Mouse (Mus musculus) myocyte (in vitro differentiated cells): ENCODE data around the gene Myom1. TPM values are rescaled to one million over a fixed set of nuclear protein-coding genes. Genes with fewer than 3 reads are reported as not detected.

Experiments used
- H3K27me3 ChIP-seq: one replicate; pipeline ENCODE4 v1.6.1; 2011; ENCODE audit not compliant: control insufficient read depth, insufficient read depth, insufficient read length
- H3K36me3 ChIP-seq: one replicate; pipeline ENCODE4 v1.6.1; 2011; ENCODE audit not compliant: control insufficient read depth, insufficient read depth
- H3K4me2 ChIP-seq: one replicate; pipeline ENCODE4 v1.6.1; 2011; ENCODE audit warnings: low read depth, control low read depth
- H3K4me3 ChIP-seq: one replicate; pipeline ENCODE4 v1.5.1; 2011; ENCODE audit warnings: mild to moderate bottlenecking, control low read depth, moderate library complexity
- H3K79me2 ChIP-seq: one replicate; pipeline ENCODE4 v1.6.1; 2011; ENCODE audit not compliant: control insufficient read depth, insufficient read depth
- H3ac ChIP-seq: one replicate; pipeline ENCODE4 v1.6.1; 2011; ENCODE audit not compliant: control insufficient read depth, insufficient read length
- CEBPB ChIP-seq: IDR thresholded peaks from 2 replicates; pipeline ENCODE4 v1.6.1; 2011; ENCODE audit warnings: mild to moderate bottlenecking, moderate library complexity; ENCODE audit not compliant: poor library complexity, insufficient read depth, severe bottlenecking
- E2F4 ChIP-seq: IDR thresholded peaks from one replicate; pipeline ENCODE4 v1.6.1; 2011; ENCODE audit warnings: mild to moderate bottlenecking, control low read depth, moderate library complexity; ENCODE audit not compliant: insufficient read depth
- MAX ChIP-seq: IDR thresholded peaks from one replicate; pipeline ENCODE4 v1.6.1; 2011; ENCODE audit warnings: low read depth, mild to moderate bottlenecking, control low read depth
- MYOD1 ChIP-seq, 3 experiments: IDR thresholded peaks; one replicate each; pipeline ENCODE4 v1.6.1; 2011; ENCODE audit warnings: control low read depth in 2 of 3, low read depth in 2 of 3, mild to moderate bottlenecking in 2 of 3, moderate library complexity in 1 of 3; ENCODE audit not compliant: insufficient read length in 2 of 3, control insufficient read depth in 1 of 3
- MYOG ChIP-seq, 3 experiments: IDR thresholded peaks; one replicate each; pipeline ENCODE4 v1.6.1; 2011; ENCODE audit warnings: control low read depth in 2 of 3, low read depth in 2 of 3, mild to moderate bottlenecking in 2 of 3; ENCODE audit not compliant: insufficient read length in 2 of 3, control insufficient read depth in 1 of 3, insufficient read depth in 1 of 3
- POLR2A ChIP-seq: IDR thresholded peaks from one replicate; pipeline ENCODE4 v1.6.1; 2011; ENCODE audit warnings: low read depth, mild to moderate bottlenecking, control low read depth, moderate library complexity; ENCODE audit not compliant: insufficient read length
- POLR2AphosphoS2 ChIP-seq: IDR thresholded peaks from one replicate; pipeline ENCODE4 v1.6.1; 2011; ENCODE audit warnings: low read depth, control low read depth; ENCODE audit not compliant: insufficient read length
- REST ChIP-seq: IDR thresholded peaks from one replicate; pipeline ENCODE4 v1.6.1; 2011; ENCODE audit warnings: mild to moderate bottlenecking, control low read depth, moderate library complexity; ENCODE audit not compliant: insufficient read depth, insufficient read length
- SRF ChIP-seq: IDR thresholded peaks from one replicate; pipeline ENCODE4 v1.6.1; 2011; ENCODE audit warnings: low read depth; ENCODE audit not compliant: control insufficient read depth, insufficient read length
- TCF12 ChIP-seq: IDR thresholded peaks from one replicate; pipeline ENCODE4 v1.6.1; 2011; ENCODE audit warnings: mild to moderate bottlenecking, control low read depth; ENCODE audit not compliant: poor library complexity, insufficient read depth, severe bottlenecking
- TCF3 ChIP-seq: IDR thresholded peaks from one replicate; pipeline ENCODE4 v1.6.1; 2011; ENCODE audit warnings: low read depth, control low read depth; ENCODE audit not compliant: insufficient read length
- USF1 ChIP-seq: IDR thresholded peaks from one replicate; pipeline ENCODE4 v1.6.1; 2011; ENCODE audit warnings: low read depth, mild to moderate bottlenecking, control low read depth, moderate library complexity
- polyA plus RNA-seq: library from polyadenylated mRNA; unstranded; fragments of >200 nt; fragmentation: generic; extraction: Trizol; gene quantifications from one replicate; pipeline ENCODE4 v1.2.1, GENCODE M21; 2012; ENCODE audit warnings: missing spikeins

The Myom1 gene
- polyA plus RNA-seq, 1 experiment: 52.7 TPM

DNA sequence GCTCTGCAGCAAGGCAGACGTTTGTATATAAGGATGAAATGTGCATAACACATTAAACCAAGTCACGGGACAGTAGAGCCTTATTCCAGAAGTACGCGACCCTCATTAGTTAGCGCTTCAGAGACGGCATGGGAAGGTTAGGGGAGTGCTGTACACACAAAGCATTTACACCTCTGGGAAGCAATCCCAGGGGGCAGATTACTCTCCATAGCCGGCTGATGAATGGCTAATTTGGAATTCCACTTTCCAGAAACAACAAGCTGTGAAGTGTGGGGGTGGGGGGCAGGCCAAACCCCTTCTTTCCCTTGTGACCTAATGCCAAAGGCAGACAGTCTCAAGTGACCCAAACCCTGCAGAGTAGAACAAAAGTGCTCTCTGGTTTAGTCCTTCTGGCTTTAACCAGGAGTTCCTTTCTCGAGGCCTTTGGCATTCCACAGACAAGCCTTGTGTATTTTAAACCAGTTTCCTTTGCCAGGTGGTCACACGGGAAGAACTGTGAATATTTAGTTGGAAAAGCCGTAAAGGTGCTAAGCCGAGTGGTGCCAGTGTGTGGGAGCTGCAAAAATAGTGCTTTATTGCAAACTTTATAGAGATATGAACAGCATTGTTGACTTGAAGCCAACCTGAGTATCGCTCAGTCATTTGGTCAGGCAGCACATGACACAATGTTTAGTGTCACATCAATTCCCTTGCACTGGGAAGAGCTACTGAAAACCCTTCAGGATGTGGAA, 37.6 kb downstream of the Myom1 start:
- Histone ChIP-seq H3ac (no peak overlapping the region), H3K79me2 (no peaks in the 10 kb centered on the region), H3K4me2 (peak overlapping the region; percentile 64), H3K36me3 (peaks cover 8% of the 10 kb centered on the region), H3K27me3 (no peaks in the 10 kb centered on the region), H3K4me3 (no peak overlapping the region)
- TF ChIP-seq USF1: peak; percentile 54
- no peak for TF ChIP-seq SRF

DNA sequence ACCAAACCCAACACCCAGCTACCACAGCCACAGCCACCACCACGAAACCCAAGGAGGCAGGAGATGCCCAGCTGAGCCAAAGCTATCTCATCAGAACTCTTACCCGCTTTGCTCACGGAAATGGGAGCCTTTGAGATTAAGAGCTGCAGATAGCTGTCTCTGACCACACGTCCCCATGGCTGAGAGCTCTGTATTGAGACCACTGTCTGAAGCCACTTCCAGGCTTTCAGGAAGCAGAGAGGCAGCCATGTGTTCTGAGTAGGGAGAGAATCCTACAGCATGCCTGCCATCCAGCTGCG, 38.1 kb downstream of the Myom1 start:
- H3K79me2 ChIP-seq: no peaks in the 10 kb centered on the region
- H3K4me3 ChIP-seq: no peak overlapping the region
- no peak for TF ChIP-seq POLR2AphosphoS2
- peak in 1 of 3 experiments; percentile 2 for TF ChIP-seq MYOD1 (IDR thresholded peaks at IDR 0.05; ENCODE audit: control insufficient read depth in 1 of 3, insufficient read length in 2 of 3, low read depth in 2 of 3)
- TF ChIP-seq CEBPB: no peak
- no peak for TF ChIP-seq TCF3
- TF ChIP-seq SRF: no peak
- no peak for TF ChIP-seq E2F4
- no peak for TF ChIP-seq REST
- TF ChIP-seq USF1: no peak
- no peak for TF ChIP-seq MAX
- no peak for TF ChIP-seq POLR2A
- no peak for TF ChIP-seq TCF12
- TF ChIP-seq MYOG (IDR thresholded peaks at IDR 0.05; ENCODE audit: control insufficient read depth in 1 of 3, insufficient read depth in 1 of 3, insufficient read length in 2 of 3, low read depth in 2 of 3): peak in 1 of 3 experiments; percentile 35
- peaks cover 5% of the 10 kb centered on the region for H3K36me3 ChIP-seq
- H3ac ChIP-seq: no peak overlapping the region
- no peak overlapping the region for H3K4me2 ChIP-seq
- no peaks in the 10 kb centered on the region for H3K27me3 ChIP-seq

DNA sequence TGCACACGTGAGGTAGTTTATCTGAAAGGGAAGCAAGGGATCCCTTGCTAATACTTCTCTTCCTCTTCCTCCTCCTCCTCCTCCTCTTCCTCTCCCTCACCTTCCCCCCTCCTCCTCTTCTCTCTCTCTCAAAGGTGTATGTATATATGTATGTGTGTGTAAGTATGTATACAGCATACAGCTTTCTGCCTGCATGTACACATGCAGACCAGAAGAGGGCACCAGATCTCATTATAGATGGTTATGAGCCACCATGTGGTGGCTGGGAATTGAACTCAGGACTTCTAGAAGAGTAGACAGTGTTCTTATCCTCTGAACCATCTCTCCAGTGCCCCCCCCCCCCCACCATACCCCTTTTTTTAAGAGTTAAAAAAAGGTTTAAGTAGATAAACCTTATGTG, 40.2 kb downstream of the Myom1 start:
- Histone ChIP-seq H3K4me3 (no peak overlapping the region), H3K79me2 (no peaks in the 10 kb centered on the region), H3K4me2 (no peak overlapping the region), H3K36me3 (no peaks in the 10 kb centered on the region), H3K27me3 (no peaks in the 10 kb centered on the region), H3ac (no peak overlapping the region)
- TF ChIP-seq POLR2A (no peak), E2F4 (no peak), USF1 (no peak), MAX (no peak), TCF12 (no peak), SRF (no peak), CEBPB (no peak), MYOD1 (IDR thresholded peaks at IDR 0.05; ENCODE audit: control insufficient read depth in 1 of 3, insufficient read length in 2 of 3, low read depth in 2 of 3) (no peak), POLR2AphosphoS2 (no peak), REST (no peak), MYOG (IDR thresholded peaks at IDR 0.05; ENCODE audit: control insufficient read depth in 1 of 3, insufficient read depth in 1 of 3, insufficient read length in 2 of 3, low read depth in 2 of 3) (no peak), TCF3 (no peak)

DNA sequence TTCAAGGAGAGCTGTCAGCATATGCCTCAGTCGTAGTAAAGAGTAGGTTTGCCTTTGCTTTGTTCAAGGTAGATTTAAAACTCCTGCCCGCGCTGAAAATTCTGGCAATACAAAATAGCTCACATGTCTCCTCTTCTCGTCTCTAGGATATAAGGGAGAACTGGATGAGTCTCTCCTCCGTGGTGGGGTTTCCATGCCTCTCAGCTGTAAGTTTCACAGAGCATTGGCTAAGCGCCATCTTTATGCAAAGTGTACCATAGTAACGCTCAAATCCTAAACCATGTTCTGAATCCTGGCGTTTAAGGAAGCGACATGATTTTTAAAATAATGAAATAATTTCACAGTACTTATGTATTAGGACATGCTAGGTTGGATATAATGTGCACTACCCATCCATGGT, 43.2 kb downstream of the Myom1 start:
- Histone ChIP-seq H3K79me2 (no peaks in the 10 kb centered on the region), H3K36me3 (no peaks in the 10 kb centered on the region)
- TF ChIP-seq E2F4: no peak
- no peak for TF ChIP-seq SRF

DNA sequence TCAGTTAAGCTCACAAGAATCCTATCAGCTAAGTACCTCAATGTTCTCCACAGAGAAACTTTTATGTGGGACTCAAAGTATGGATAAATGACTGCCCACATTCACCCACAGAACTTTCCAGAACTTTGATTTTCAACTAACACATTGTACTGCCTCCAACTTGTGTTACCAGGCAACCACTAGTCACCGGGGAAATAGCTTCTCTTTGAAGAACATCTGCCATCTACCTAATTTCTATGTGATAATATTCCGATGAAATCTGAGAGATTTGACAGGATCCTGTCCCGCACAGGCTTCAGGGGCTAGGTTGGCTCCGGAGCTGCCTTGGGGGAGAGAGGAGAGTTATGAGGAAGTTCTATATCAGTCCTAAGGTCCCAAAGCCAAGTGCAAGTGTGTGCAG, 44.4 kb downstream of the Myom1 start:
- no peak overlapping the region for H3K4me2 ChIP-seq
- TF ChIP-seq MYOD1 (IDR thresholded peaks at IDR 0.05; ENCODE audit: control insufficient read depth in 1 of 3, insufficient read length in 2 of 3, low read depth in 2 of 3): no peak
- no peak for TF ChIP-seq MAX
- TF ChIP-seq REST: no peak
- no peak for TF ChIP-seq TCF12
- no peak for TF ChIP-seq POLR2AphosphoS2
- no peak for TF ChIP-seq E2F4
- no peak for TF ChIP-seq SRF
- no peak for TF ChIP-seq POLR2A
- TF ChIP-seq MYOG (IDR thresholded peaks at IDR 0.05; ENCODE audit: control insufficient read depth in 1 of 3, insufficient read depth in 1 of 3, insufficient read length in 2 of 3, low read depth in 2 of 3): no peak
- no peak for TF ChIP-seq TCF3
- TF ChIP-seq USF1: no peak
- TF ChIP-seq CEBPB: no peak
- H3K27me3 ChIP-seq: no peaks in the 10 kb centered on the region
- H3K36me3 ChIP-seq: no peaks in the 10 kb centered on the region
- H3K4me3 ChIP-seq: no peak overlapping the region
- no peak overlapping the region for H3ac ChIP-seq
- H3K79me2 ChIP-seq: no peaks in the 10 kb centered on the region

More for the DNA sequence above, 43.2 kb downstream of the Myom1 start:
- Histone ChIP-seq H3K4me3 (no peak overlapping the region), H3K4me2 (no peak overlapping the region), H3ac (no peak overlapping the region), H3K27me3 (no peaks in the 10 kb centered on the region)
